Mouse (Mus musculus) limb, embryonic 13.5 days (tissue): Measurements from ENCODE around the gene Rbbp7. TPM values are rescaled to one million over a fixed set of nuclear protein-coding genes. Genes with fewer than 3 reads are reported as not detected.

ENCODE experiments used
- polyA plus RNA-seq: library from polyadenylated mRNA; unstranded; fragments of >200 nt; fragmentation: Nextera tagmentation; extraction: Ambion mirVana; gene quantifications from 2 replicates; pipeline ENCODE4 v1.2.1, GENCODE M21; 2015

Rbbp7 gene
- polyA plus RNA-seq, 1 experiment from 2014 or later: 493 TPM

Other genes starting within 250 kb of the Rbbp7 start
- gene Reps2, start 116.8 kb upstream of the Rbbp7 start, polyA plus RNA-seq: 1.1 and 1.4 TPM in 2 replicates
- 16.1 and 16.6 TPM in 2 replicates for gene Txlng, start 69.1 kb downstream of the Rbbp7 start, polyA plus RNA-seq
- 43.5 and 44.7 TPM in 2 replicates for gene Syap1, start 128.0 kb downstream of the Rbbp7 start, polyA plus RNA-seq
- 111 and 116 TPM in 2 replicates for gene Ctps2, start 140.8 kb downstream of the Rbbp7 start, polyA plus RNA-seq
- gene S100g, start 204.2 kb downstream of the Rbbp7 start, polyA plus RNA-seq: not detected in 2 replicates